Mouse (Mus musculus): ENCODE measurements around the gene Fabp3.

DNA sequence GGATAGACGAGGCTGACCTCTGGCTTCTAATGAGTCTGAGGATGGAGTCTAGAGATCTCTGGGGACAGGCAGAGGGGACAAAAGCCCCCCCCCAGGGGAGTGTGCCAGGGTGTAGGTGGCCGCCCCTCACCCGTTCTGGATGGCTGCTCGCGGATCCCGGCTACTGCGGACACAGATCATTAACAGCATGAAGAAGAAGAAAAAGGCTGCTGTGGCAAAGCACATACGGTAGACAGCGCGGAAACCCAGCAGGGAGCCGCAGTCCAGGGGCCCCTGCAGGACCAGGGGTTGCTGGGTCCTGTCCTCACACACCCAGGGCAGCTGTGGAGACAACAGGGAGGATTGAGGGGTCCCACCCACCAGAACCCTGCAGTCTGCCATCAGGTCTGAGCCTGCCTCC is 44.3 kb upstream of the Fabp3 start:
- no peak for TF ChIP-seq POLR2A (IDR thresholded peaks at IDR 0.05; ENCODE audit: control insufficient read depth in 1 of 2, insufficient read depth in 1 of 2, low read depth in 1 of 2, low read length in 2 of 2, poor library complexity in 1 of 2)
- no peak for TF ChIP-seq ZC3H11A (IDR thresholded peaks at IDR 0.05; ENCODE audit: low read depth, low read length)
- no peak for TF ChIP-seq MYC (IDR thresholded peaks at IDR 0.05; ENCODE audit: low read depth, low read length)
- TF ChIP-seq GABPA (IDR thresholded peaks at IDR 0.05; ENCODE audit: low read depth, low read length) = no peak
- no peak for TF ChIP-seq TCF12 (IDR thresholded peaks at IDR 0.05; ENCODE audit: low read depth, low read length)
- TF ChIP-seq MAX (IDR thresholded peaks at IDR 0.05; ENCODE audit: low read length) = no peak
- no peak for TF ChIP-seq CTCF (IDR thresholded peaks at IDR 0.05 in 2 of 3, conservative IDR thresholded peaks at IDR 0.05 in 1 of 3; ENCODE audit: control insufficient read depth in 1 of 3, insufficient read depth in 1 of 3, low read depth in 2 of 3, low read length in 3 of 3, poor library complexity in 1 of 3, severe bottlenecking in 1 of 3)
